Mouse (Mus musculus): Measurements from ENCODE around the gene H2-Q4. TPM values are rescaled to one million over a fixed set of nuclear protein-coding genes. Genes with fewer than 3 reads are reported as not detected.
"Not testable (repeated sequence)": the region's sequence is repeated elsewhere in the genome, so short reads cannot be mapped to it uniquely, and the experiment has no call there.

Gene H2-Q4
- total RNA-seq (2014; rRNA removed), result 3.6 and 5.3 TPM in 2 replicates
- polyA plus RNA-seq (2015; fragmentation: Nextera tagmentation; extraction: Ambion mirVana), result 1.2 and 1.9 TPM in 2 replicates

GRCm38 (mm10) chr17:35379369-35379728 lies at the start of gene H2-Q4:
Gene H2-Q4, plus strand, starts transcription at chr17:35379617.
- no peaks in the 10 kb centered on the region for H3K9me3 ChIP-seq (ENCODE audit: low read length)
- H3K27ac ChIP-seq, result no peak within 1 kb of the TSS
- H3K4me2 ChIP-seq (ENCODE audit: low read depth, low read length), result peak within 1 kb of the TSS; percentile 91
- H3K4me1 ChIP-seq (ENCODE audit: insufficient read depth, low read length), result no peaks in the 10 kb centered on the region
- H3K27me3 ChIP-seq (ENCODE audit: insufficient read depth, low read length), result no peaks in the 10 kb centered on the region; the same call in 1 of the 2 replicates
- H3K36me3 ChIP-seq (ENCODE audit: insufficient read depth, low read length), result no peaks in the 10 kb centered on the region
- peak within 1 kb of the TSS; percentile 53 for H3K9ac ChIP-seq (replicated peaks; ENCODE audit: low read length)
- peak within 1 kb of the TSS; percentile 49 for H3K4me3 ChIP-seq (ENCODE audit: low read length)
- WGBS, result 0% methylated on average over 16 of the region's 16 CpGs
- TF ChIP-seq CTCF (IDR thresholded peaks at IDR 0.05; ENCODE audit: low read depth), result no peak
- ATAC-seq (peak; percentile 93), DNase-seq (ENCODE audit: low spot score) (peak; percentile 82)

- WGBS, result 60% methylated on average over 3 of the region's 3 CpGs
- not testable (repeated sequence) for H3K27ac ChIP-seq; H3K9me3 ChIP-seq (ENCODE audit: low read length); ATAC-seq; H3K36me3 ChIP-seq (ENCODE audit: insufficient read depth, low read length); H3K9ac ChIP-seq (replicated peaks; ENCODE audit: low read length); DNase-seq (ENCODE audit: low spot score); H3K4me1 ChIP-seq (ENCODE audit: insufficient read depth, low read length); H3K4me3 ChIP-seq (ENCODE audit: low read length); H3K4me2 ChIP-seq (ENCODE audit: low read depth, low read length); H3K27me3 ChIP-seq (ENCODE audit: insufficient read depth, low read length)
Observed at GRCm38 (mm10) chr17:35329714-35330113, 49.7 kb upstream of the H2-Q4 start.

- H3K27ac ChIP-seq; H3K4me3 ChIP-seq (ENCODE audit: low read length); H3K36me3 ChIP-seq (ENCODE audit: insufficient read depth, low read length); H3K9me3 ChIP-seq (ENCODE audit: low read length); H3K9ac ChIP-seq (replicated peaks; ENCODE audit: low read length); DNase-seq (ENCODE audit: low spot score); H3K4me1 ChIP-seq (ENCODE audit: insufficient read depth, low read length); ATAC-seq; H3K4me2 ChIP-seq (ENCODE audit: low read depth, low read length); H3K27me3 ChIP-seq (ENCODE audit: insufficient read depth, low read length): not testable (repeated sequence)
- 74% methylated on average over 6 of the region's 6 CpGs for WGBS
Observed at GRCm38 (mm10) chr17:35331546-35331945, 47.9 kb upstream of the H2-Q4 start.

- Histone ChIP-seq H3K9ac (replicated peaks; ENCODE audit: low read length) (peak within 1 kb of the TSS; percentile 40), H3K9me3 (ENCODE audit: low read length) (no peaks in the 10 kb centered on the region), H3K4me1 (ENCODE audit: insufficient read depth, low read length) (no peaks in the 10 kb centered on the region), H3K27ac (no peak within 1 kb of the TSS), H3K27me3 (ENCODE audit: insufficient read depth, low read length) (peaks cover 6% of the 10 kb centered on the region; the same call in 1 of the 2 replicates), H3K4me3 (ENCODE audit: low read length) (peak within 1 kb of the TSS; percentile 40), H3K4me2 (ENCODE audit: low read depth, low read length) (peak within 1 kb of the TSS; percentile 62), H3K36me3 (ENCODE audit: insufficient read depth, low read length) (no peaks in the 10 kb centered on the region)
- peak; percentile 53; the same call in 1 of the 2 replicates for ATAC-seq
- WGBS, result under 1% methylated on average over 39 of the region's 40 CpGs
- DNase-seq (ENCODE audit: low spot score), result no peak
- no peak for TF ChIP-seq CTCF (IDR thresholded peaks at IDR 0.05; ENCODE audit: low read depth)
Observed at GRCm38 (mm10) chr17:35342071-35342671, 37.2 kb upstream of the H2-Q4 start, which contains the start of gene H2-Q2. Gene H2-Q2, plus strand, starts transcription at chr17:35342242.

GRCm38 (mm10) chr17:35342711-35343476 lies 36.5 kb upstream of the H2-Q4 start:
- peak; percentile 5 for DNase-seq (ENCODE audit: low spot score)
- H3K4me2 ChIP-seq (ENCODE audit: low read depth, low read length), result peak overlapping the region; percentile 62
- H3K27me3 ChIP-seq (ENCODE audit: insufficient read depth, low read length), result peaks cover 6% of the 10 kb centered on the region; the same call in 1 of the 2 replicates
- 4% methylated on average over 42 of the region's 46 CpGs for WGBS
- H3K9ac ChIP-seq (replicated peaks; ENCODE audit: low read length), result peak overlapping the region; percentile 40
- peak; percentile 43; the same call in 1 of the 2 replicates for ATAC-seq
- H3K27ac ChIP-seq, result no peak overlapping the region
- peak overlapping the region; percentile 40 for H3K4me3 ChIP-seq (ENCODE audit: low read length)
- H3K36me3 ChIP-seq (ENCODE audit: insufficient read depth, low read length), result no peaks in the 10 kb centered on the region
- H3K9me3 ChIP-seq (ENCODE audit: low read length), result no peaks in the 10 kb centered on the region
- no peak for TF ChIP-seq CTCF (IDR thresholded peaks at IDR 0.05; ENCODE audit: low read depth)
- no peaks in the 10 kb centered on the region for H3K4me1 ChIP-seq (ENCODE audit: insufficient read depth, low read length)

GRCm38 (mm10) chr17:35347659-35348058 lies 31.8 kb upstream of the H2-Q4 start:
- DNase-seq (ENCODE audit: low spot score); H3K36me3 ChIP-seq (ENCODE audit: insufficient read depth, low read length); H3K4me3 ChIP-seq (ENCODE audit: low read length); H3K27me3 ChIP-seq (ENCODE audit: insufficient read depth, low read length); ATAC-seq; H3K4me1 ChIP-seq (ENCODE audit: insufficient read depth, low read length); H3K9ac ChIP-seq (replicated peaks; ENCODE audit: low read length); H3K9me3 ChIP-seq (ENCODE audit: low read length); H3K27ac ChIP-seq; H3K4me2 ChIP-seq (ENCODE audit: low read depth, low read length): not testable (repeated sequence)

- DNase-seq (ENCODE audit: low spot score); H3K27me3 ChIP-seq (ENCODE audit: insufficient read depth, low read length); H3K4me1 ChIP-seq (ENCODE audit: insufficient read depth, low read length); H3K27ac ChIP-seq; H3K4me3 ChIP-seq (ENCODE audit: low read length); ATAC-seq; H3K9me3 ChIP-seq (ENCODE audit: low read length); H3K9ac ChIP-seq (replicated peaks; ENCODE audit: low read length); H3K4me2 ChIP-seq (ENCODE audit: low read depth, low read length); H3K36me3 ChIP-seq (ENCODE audit: insufficient read depth, low read length): not testable (repeated sequence)
- 77% methylated on average over 6 of the region's 6 CpGs for WGBS
Observed at GRCm38 (mm10) chr17:35353275-35353674, 26.1 kb upstream of the H2-Q4 start.
